Mouse (Mus musculus) liver, embryonic 12.5 days (tissue): ENCODE measurements around the gene Gsk3b. TPM values are rescaled to one million over a fixed set of nuclear protein-coding genes. Genes with fewer than 3 reads are reported as not detected.
"Not testable (repeated sequence)": the region's sequence is repeated elsewhere in the genome, so short reads cannot be mapped to it uniquely, and the experiment has no call there.

Experiments used
- ATAC-seq: fragments of 200-750 bp; cut with Nextera tagmentation; 2 replicates; pipeline ENCODE4 v1.8.0; 2017; ENCODE audit warnings: moderate number of reproducible peaks, mild to moderate bottlenecking, moderate library complexity
- H3K27ac ChIP-seq: fragments of 300-500 bp; sonication (generic); 2 replicates; pipeline ENCODE4 v1.5.1; 2016; ENCODE audit warnings: mild to moderate bottlenecking
- H3K27me3 ChIP-seq: fragments of 300-500 bp; sonication (generic); replicated peaks from 2 replicates; pipeline ENCODE4 v1.6.1; 2016; ENCODE audit warnings: mild to moderate bottlenecking, moderate library complexity
- H3K36me3 ChIP-seq: fragments of 300-500 bp; sonication (generic); 2 replicates; pipeline ENCODE4 v1.6.1; 2016; ENCODE audit warnings: mild to moderate bottlenecking, moderate library complexity
- H3K4me1 ChIP-seq: fragments of 300-500 bp; sonication (generic); 2 replicates; pipeline ENCODE4 v1.6.1; 2016
- H3K4me2 ChIP-seq: fragments of 300-500 bp; sonication (generic); 2 replicates; pipeline ENCODE4 v1.6.1; 2016; ENCODE audit warnings: mild to moderate bottlenecking, moderate library complexity
- H3K4me3 ChIP-seq: fragments of 300-500 bp; sonication (generic); 2 replicates; pipeline ENCODE4 v1.5.1; 2016; ENCODE audit warnings: mild to moderate bottlenecking, moderate library complexity
- H3K9ac ChIP-seq: fragments of 300-500 bp; sonication (generic); 2 replicates; pipeline ENCODE4 v1.6.1; 2016; ENCODE audit warnings: mild to moderate bottlenecking, moderate library complexity
- H3K9me3 ChIP-seq: fragments of 300-500 bp; sonication (generic); replicated peaks from 2 replicates; pipeline ENCODE4 v1.6.1; 2016; ENCODE audit warnings: mild to moderate bottlenecking, moderate library complexity
- WGBS: fragments of 180-500 bp; shearing (Covaris S2); methylation state at CpG from one replicate; pipeline ENCODE4 v1.1.7; 2016; ENCODE audit not compliant: insufficient replicate concordance; 5-methylcytosine and 5-hydroxymethylcytosine counted together
- polyA plus RNA-seq: library from polyadenylated mRNA; unstranded; fragments of >200 nt; fragmentation: Nextera tagmentation; extraction: Ambion mirVana; gene quantifications from 2 replicates; pipeline ENCODE4 v1.2.1, GENCODE M21; 2016

Gene Gsk3b
- polyA plus RNA-seq = 17.4 and 18.1 TPM in 2 replicates

- WGBS = under 1% methylated on average over 67 of the region's 69 CpGs
Observed at GRCm38 (mm10) chr16:38088629-38089446, at the start of gene Gsk3b. Gene Gsk3b, plus strand, starts transcription at chr16:38089001.

DNA sequence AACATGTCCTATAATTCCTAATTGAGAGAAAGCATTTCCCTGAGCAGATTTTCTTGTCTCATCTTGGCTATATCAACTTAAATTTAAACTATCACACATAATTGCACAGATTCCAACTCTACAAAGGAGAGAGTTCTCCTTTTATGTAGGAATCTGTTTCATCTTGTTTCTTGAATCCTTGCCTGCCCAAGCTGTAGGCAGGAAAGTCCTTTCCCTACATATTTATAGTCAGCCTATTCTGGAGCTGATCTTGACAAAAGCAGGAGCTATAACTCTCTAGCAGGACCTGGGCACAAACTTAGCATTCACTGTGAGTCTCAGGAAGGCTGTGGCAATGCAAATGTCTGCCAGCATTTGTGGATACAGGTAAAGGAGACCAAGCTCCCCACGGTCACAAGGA lies 46.6 kb upstream of the Gsk3b start:
- H3K36me3 ChIP-seq = no peaks in the 10 kb centered on the region
- WGBS = 74% methylated on average over 1 of the region's 1 CpGs
- H3K4me1 ChIP-seq = no peaks in the 10 kb centered on the region
- no peak overlapping the region for H3K4me2 ChIP-seq
- no peak overlapping the region for H3K9ac ChIP-seq
- H3K9me3 ChIP-seq = no peaks in the 10 kb centered on the region
- no peak overlapping the region for H3K4me3 ChIP-seq
- ATAC-seq = no peak
- H3K27me3 ChIP-seq = no peaks in the 10 kb centered on the region
- no peak overlapping the region for H3K27ac ChIP-seq

More at GRCm38 (mm10) chr16:38088629-38089446, at the start of gene Gsk3b:
- ATAC-seq = peak; percentile 92
- no peaks in the 10 kb centered on the region for H3K27me3 ChIP-seq
- H3K9me3 ChIP-seq = no peaks in the 10 kb centered on the region
- peak within 1 kb of the TSS; percentile 95 for H3K4me3 ChIP-seq
- H3K36me3 ChIP-seq = no peaks in the 10 kb centered on the region
- H3K4me1 ChIP-seq = peaks cover 37% of the 10 kb centered on the region
- peak within 1 kb of the TSS; percentile 94 for H3K4me2 ChIP-seq
- H3K9ac ChIP-seq = peak within 1 kb of the TSS; percentile 98
- peak within 1 kb of the TSS; percentile 100 for H3K27ac ChIP-seq

DNA sequence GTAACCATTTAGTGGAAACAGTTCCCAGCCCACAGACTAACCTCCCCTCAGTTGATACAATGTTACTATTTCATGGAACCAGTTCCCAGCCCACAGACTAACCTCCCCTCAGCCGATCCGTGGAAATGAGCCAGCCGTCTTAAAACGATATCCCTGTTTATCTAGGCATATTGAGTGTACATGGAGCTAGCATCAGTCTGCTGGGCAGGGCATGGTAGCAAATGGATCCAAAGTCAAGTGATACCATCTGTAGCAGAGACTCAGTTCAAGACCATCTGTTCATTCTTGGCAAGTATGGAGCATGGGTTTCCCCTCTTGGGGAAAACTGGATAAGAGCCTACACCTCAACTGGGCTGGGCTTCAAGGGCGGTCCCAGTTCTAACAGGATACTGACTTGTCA lies 44.2 kb upstream of the Gsk3b start:
- ATAC-seq = no peak
- Histone ChIP-seq H3K36me3 (no peaks in the 10 kb centered on the region), H3K27ac (no peak overlapping the region), H3K9me3 (no peaks in the 10 kb centered on the region), H3K4me2 (no peak overlapping the region), H3K9ac (no peak overlapping the region), H3K4me1 (no peaks in the 10 kb centered on the region), H3K4me3 (no peak overlapping the region), H3K27me3 (no peaks in the 10 kb centered on the region; the same call in 1 of the 2 replicates)
- 74% methylated on average over 5 of the region's 5 CpGs for WGBS

DNA sequence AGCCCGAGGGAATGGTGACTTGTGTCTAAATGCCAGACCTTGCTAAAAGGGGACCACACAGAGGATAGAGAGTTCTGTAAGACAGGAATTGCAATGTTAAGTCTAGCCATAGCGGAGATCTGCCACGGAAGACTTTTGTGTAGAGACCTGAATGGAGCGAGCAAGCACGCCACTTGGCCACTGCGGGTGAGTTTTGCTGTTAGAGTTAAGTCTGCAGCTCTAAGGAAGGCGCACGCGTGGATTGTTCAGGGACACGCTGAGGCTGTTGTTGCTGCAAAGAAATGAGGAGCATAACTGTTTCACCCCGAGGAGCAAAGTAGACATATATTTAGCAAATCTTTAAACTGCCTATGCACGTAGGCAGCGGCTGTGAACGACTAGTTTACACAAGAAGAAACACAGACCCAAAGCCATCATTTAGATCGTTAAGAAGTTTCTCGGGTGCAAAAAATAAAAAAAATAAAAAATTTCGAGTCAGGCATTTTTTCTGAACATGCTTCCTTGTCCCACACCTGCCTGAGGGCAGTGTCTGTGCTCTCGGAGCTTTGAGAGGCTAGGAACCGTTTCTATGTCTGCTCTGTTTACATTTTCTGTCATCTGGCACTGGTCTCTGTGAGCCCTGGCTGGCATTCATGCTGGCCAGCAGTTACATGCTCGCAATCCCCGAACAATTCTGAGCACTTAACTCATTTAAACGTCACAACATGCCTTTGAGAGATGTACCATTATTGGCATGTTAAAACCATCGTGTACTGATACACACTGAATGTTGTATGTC lies 40.8 kb upstream of the Gsk3b start:
- H3K4me2 ChIP-seq = no peak overlapping the region
- H3K9ac ChIP-seq = no peak overlapping the region
- no peaks in the 10 kb centered on the region for H3K4me1 ChIP-seq
- 71% methylated on average over 23 of the region's 23 CpGs for WGBS
- no peaks in the 10 kb centered on the region; the same call in 1 of the 2 replicates for H3K27me3 ChIP-seq
- H3K27ac ChIP-seq = no peak overlapping the region
- H3K9me3 ChIP-seq = no peaks in the 10 kb centered on the region
- no peak for ATAC-seq
- no peak overlapping the region for H3K4me3 ChIP-seq
- no peaks in the 10 kb centered on the region for H3K36me3 ChIP-seq

DNA sequence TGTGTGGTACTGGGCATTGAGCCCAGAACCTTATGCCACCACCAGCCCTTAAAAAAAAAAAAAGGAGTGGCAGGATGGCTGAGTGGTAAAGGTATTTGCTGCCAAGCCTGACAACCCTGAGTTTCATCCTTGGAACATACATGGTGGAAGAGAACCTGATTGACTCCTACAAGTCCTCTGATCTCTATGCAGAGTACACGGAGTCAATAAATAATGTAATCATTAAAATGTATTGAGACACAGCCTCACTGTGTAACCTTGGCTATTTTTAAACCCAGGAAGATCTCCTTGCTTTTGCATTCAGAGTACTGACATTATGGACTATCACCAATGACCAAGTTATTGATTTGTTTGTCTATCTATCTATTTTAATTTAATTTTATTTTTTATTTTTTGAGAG lies 30.9 kb upstream of the Gsk3b start:
- Histone ChIP-seq H3K4me1 (no peaks in the 10 kb centered on the region), H3K9me3 (no peaks in the 10 kb centered on the region), H3K4me2 (no peak overlapping the region), H3K9ac (no peak overlapping the region), H3K27ac (no peak overlapping the region), H3K27me3 (no peaks in the 10 kb centered on the region), H3K36me3 (no peaks in the 10 kb centered on the region), H3K4me3 (no peak overlapping the region)
- WGBS = 61% methylated on average over 1 of the region's 1 CpGs
- no peak for ATAC-seq

- WGBS = 50% methylated on average over 3 of the region's 3 CpGs
Observed at GRCm38 (mm10) chr16:38058836-38059235, 30.0 kb upstream of the Gsk3b start.

GRCm38 (mm10) chr16:38059631-38060030 lies 29.2 kb upstream of the Gsk3b start:
- ATAC-seq = no peak
- Histone ChIP-seq H3K4me1 (no peaks in the 10 kb centered on the region), H3K4me2 (no peak overlapping the region), H3K9ac (no peak overlapping the region), H3K9me3 (no peaks in the 10 kb centered on the region), H3K27me3 (no peaks in the 10 kb centered on the region), H3K4me3 (no peak overlapping the region), H3K36me3 (no peaks in the 10 kb centered on the region), H3K27ac (no peak overlapping the region)
- 67% methylated on average over 4 of the region's 4 CpGs for WGBS

More at GRCm38 (mm10) chr16:38058836-38059235, 30.0 kb upstream of the Gsk3b start:
- H3K27ac ChIP-seq = no peak overlapping the region
- no peaks in the 10 kb centered on the region for H3K27me3 ChIP-seq
- no peak overlapping the region for H3K4me2 ChIP-seq
- H3K4me1 ChIP-seq = no peaks in the 10 kb centered on the region
- H3K9me3 ChIP-seq = no peaks in the 10 kb centered on the region
- H3K36me3 ChIP-seq = no peaks in the 10 kb centered on the region
- no peak for ATAC-seq
- H3K4me3 ChIP-seq = no peak overlapping the region
- H3K9ac ChIP-seq = no peak overlapping the region

- ATAC-seq, H3K36me3 ChIP-seq, H3K4me2 ChIP-seq, H3K4me1 ChIP-seq, H3K27ac ChIP-seq, H3K9ac ChIP-seq, H3K27me3 ChIP-seq, H3K4me3 ChIP-seq: not testable (repeated sequence)
- H3K9me3 ChIP-seq = 0 out of 2 replicates have a peak, but pooled peaks cover 15% of the 10 kb centered on the region
- 81% methylated on average over 1 of the region's 5 CpGs for WGBS
Observed at GRCm38 (mm10) chr16:38073859-38074631, 14.8 kb upstream of the Gsk3b start.

- no peak overlapping the region for H3K27ac ChIP-seq
- 37% methylated on average over 1 of the region's 1 CpGs for WGBS
- no peaks in the 10 kb centered on the region for H3K27me3 ChIP-seq
- no peaks in the 10 kb centered on the region for H3K9me3 ChIP-seq
- no peak overlapping the region for H3K4me2 ChIP-seq
- ATAC-seq = no peak
- H3K4me3 ChIP-seq = no peak overlapping the region
- H3K9ac ChIP-seq = no peak overlapping the region
- no peaks in the 10 kb centered on the region for H3K36me3 ChIP-seq
- no peaks in the 10 kb centered on the region for H3K4me1 ChIP-seq
Observed at GRCm38 (mm10) chr16:38080201-38080600, 8.6 kb upstream of the Gsk3b start.

GRCm38 (mm10) chr16:38087231-38087630 lies 1.6 kb upstream of the Gsk3b start:
- H3K27ac ChIP-seq = no peak overlapping the region
- H3K4me2 ChIP-seq = peak overlapping the region; percentile 94
- H3K9ac ChIP-seq = no peak overlapping the region
- H3K9me3 ChIP-seq = no peaks in the 10 kb centered on the region
- H3K36me3 ChIP-seq = no peaks in the 10 kb centered on the region
- H3K4me1 ChIP-seq = peaks cover 21% of the 10 kb centered on the region
- peak overlapping the region; percentile 95; the same call in 1 of the 2 replicates for H3K4me3 ChIP-seq
- no peaks in the 10 kb centered on the region for H3K27me3 ChIP-seq
- WGBS = 73% methylated on average over 10 of the region's 10 CpGs
- ATAC-seq = no peak

DNA sequence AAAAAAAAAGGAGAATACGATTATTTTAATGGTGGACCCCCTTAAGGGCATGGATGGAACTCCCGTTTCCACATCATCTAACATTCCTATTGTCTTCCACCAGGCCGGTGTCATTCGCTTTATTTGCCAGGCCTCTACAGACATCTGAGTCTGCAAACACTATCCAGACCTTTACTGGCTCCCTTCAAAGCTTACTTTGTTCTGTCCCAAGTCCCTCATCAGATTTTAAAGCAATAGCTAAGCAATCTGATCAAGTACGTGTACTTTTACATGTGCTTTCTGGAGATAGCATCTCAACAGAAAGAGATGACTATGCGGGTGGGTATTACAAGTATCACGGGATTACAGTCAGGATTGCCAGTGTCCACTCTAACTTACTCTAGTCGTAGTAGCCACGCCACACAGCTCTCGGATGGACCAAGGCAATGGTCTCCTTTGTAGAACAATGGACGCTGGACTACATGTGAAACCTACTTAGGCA lies 1.1 kb upstream of the Gsk3b start:
- peak overlapping the region; percentile 94 for H3K4me2 ChIP-seq
- peaks cover 25% of the 10 kb centered on the region for H3K4me1 ChIP-seq
- peak overlapping the region; percentile 77 for H3K9ac ChIP-seq
- H3K36me3 ChIP-seq = no peaks in the 10 kb centered on the region
- peak overlapping the region; percentile 100 for H3K27ac ChIP-seq
- no peak for ATAC-seq
- H3K9me3 ChIP-seq = no peaks in the 10 kb centered on the region
- H3K4me3 ChIP-seq = peak overlapping the region; percentile 95
- 17% methylated on average over 11 of the region's 11 CpGs for WGBS
- no peaks in the 10 kb centered on the region for H3K27me3 ChIP-seq
